Mouse (Mus musculus) heart, postnatal 0 days (tissue): ENCODE data around the gene Mapk9.

ENCODE experiments used
- CTCF ChIP-seq: IDR thresholded peaks from 2 replicates; pipeline ENCODE4 v1.5.1; 2016; ENCODE audit warnings: antibody characterized with exemption, control low read depth, low read depth
- EP300 ChIP-seq: IDR thresholded peaks from 2 replicates; pipeline ENCODE4 v1.6.1; 2016; ENCODE audit warnings: antibody characterized with exemption, low read depth

GRCm38 (mm10) chr11:49869762-49870161 is 23.2 kb downstream of the Mapk9 start:
- peak; percentile 75 for TF ChIP-seq CTCF
- TF ChIP-seq EP300, result no peak
